Mouse (Mus musculus): ENCODE data around the gene Vamp9. TPM values are rescaled to one million over a fixed set of nuclear protein-coding genes. Genes with fewer than 3 reads are reported as not detected.

Gene Vamp9
- total RNA-seq, 1 experiment from 2014 or later: 1.7 TPM

Other genes with a start within 250 kb of the Vamp9 start
- 7.1 and 7.2 TPM in 2 replicates for gene Rasgef1b, start 177.2 kb upstream of the Vamp9 start, total RNA-seq (2021)
- 133 and 183 TPM in 2 replicates for gene Hnrnpd, start 72.7 kb downstream of the Vamp9 start, total RNA-seq (2021)
- 1.7 and 3.5 TPM in 2 replicates for gene 4930524J08Rik, start 72.8 kb downstream of the Vamp9 start, total RNA-seq (2021)
- gene Hnrnpdl, start 133.4 kb downstream of the Vamp9 start, total RNA-seq (2021): 139 and 144 TPM in 2 replicates
- gene Enoph1, start 133.7 kb downstream of the Vamp9 start, total RNA-seq (2021): 37.6 and 38.3 TPM in 2 replicates